Mouse (Mus musculus) layer of hippocampus, postnatal 36 days (tissue): ENCODE measurements around the gene Cadm3. TPM values are rescaled to one million over a fixed set of nuclear protein-coding genes. Genes with fewer than 3 reads are reported as not detected.

Experiments
- DNase-seq, 2 experiments: peaks; one replicate each; pipeline ENCODE4 v3.0.0; 2022
- total RNA-seq, 2 experiments: library from RNA; stranded (reverse); gene quantifications; 2 replicates each; pipeline ENCODE4 v1.2.3; 2021

Gene Cadm3
- total RNA-seq: 100 to 1,000 TPM; 366 to 384 TPM

DNA sequence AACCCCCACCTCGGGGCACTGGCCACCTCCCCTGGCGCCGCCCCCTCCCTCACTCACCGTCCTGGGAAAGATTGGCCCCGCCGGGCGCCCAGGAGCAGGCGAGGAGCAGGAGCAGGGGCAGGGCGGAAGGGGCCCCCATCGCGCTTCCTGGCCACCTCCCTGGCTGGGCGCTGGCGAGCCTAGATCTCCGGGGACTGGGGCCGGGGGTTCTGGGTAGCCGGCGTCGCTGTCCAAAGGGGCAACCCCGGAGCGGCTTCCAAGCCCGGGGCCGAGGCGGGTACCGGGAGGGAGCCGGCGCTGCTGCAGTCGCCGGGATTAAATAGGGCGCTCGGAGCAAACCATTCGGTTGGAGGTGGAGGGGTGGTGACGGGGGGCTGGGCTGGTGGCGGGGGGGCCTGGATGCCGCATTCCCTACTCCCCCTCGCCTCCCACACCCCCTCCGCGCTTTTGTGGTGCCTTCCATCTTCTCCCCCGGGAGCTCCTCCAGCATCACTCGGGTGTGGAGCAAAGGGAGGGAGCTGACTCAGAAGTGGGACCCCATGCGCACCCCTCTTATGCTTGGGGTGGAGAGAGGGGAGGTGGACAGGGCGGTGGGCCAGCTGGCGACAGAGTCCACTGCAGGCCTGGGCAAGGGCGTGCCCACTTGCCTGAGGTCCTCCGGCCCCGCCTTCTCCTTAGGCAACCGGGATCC lies at the start of gene Cadm3:
Cadm3 (minus strand) TSS at position 340 of the 691 bp plus-strand sequence.
- DNase-seq: peak; percentile 78 to 79

DNA sequence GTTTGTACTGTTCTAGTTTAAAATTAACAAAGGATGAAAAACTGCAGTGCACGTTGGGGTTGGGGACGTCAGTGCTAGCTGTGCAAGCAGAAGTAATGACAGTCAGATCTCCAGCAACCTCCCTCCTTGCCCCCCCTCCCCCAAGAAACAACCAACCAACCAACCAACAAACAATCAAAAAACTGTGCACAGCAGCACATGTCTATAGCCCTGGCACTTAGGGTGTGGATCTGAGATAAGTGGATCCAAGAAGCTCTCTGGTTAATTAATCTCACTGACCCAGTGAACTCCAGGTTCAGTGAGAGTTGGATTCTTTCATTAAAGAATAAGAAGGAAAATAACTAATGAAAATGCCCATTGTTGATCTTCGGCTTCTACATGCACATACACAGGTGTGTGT lies 47.1 kb upstream of the Cadm3 start:
- no peak for DNase-seq

- DNase-seq: no peak
Observed at GRCm38 (mm10) chr1:173411863-173412262, 44.4 kb upstream of the Cadm3 start.

GRCm38 (mm10) chr1:173409066-173409465 lies 41.6 kb upstream of the Cadm3 start:
- no peak for DNase-seq

GRCm38 (mm10) chr1:173404696-173405309 lies 37.3 kb upstream of the Cadm3 start:
- DNase-seq: no peak

DNA sequence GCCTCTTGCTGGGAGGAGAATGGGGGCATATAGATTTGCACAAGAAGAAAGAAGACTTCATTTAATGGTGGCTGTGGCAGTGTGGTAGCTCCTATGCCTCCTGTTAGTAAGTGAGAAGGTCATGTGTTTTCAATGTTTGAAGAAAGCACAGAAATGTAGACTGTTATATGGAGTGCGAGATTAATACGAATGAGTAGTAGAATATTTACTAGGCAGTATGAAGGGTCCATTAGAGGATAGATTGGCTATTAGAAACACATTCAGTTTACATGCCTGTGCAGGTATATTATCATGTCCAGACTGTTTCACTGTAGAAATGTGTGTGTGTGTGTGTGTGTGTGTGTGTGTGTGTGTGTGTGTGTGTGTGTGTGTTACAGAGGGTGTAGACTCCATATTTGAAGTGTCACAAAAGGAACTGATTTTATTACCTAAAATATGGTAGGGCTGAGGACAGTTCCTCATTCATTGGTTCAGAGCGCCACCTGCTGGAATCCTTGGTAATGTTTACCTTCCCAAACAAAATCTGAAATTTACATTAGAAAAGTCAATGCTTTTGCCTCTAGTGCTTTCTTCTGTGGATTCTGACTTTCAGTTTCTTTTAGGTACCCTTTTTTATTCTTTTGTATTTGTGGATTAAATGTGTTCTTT lies 31.0 kb upstream of the Cadm3 start:
- DNase-seq: peak; percentile 54 to 61

DNA sequence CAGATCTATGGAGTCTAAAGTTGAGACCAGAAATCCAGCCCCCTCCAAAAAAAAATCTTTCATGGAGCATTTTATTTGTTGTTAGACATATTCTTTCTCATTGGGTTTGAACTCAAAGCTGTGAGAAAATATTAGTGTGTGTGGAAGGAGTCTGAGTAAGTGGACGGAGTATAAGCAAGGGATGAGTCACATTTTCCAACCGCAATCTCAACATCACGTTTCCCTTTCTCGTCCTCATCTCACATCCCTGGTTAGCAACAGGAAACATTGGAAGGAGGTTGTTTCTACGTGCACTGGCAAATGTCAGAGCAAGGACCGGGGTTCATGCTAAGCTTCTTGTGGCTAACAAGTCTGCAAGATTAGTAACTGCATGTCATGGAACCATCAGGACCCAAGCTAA lies 24.3 kb upstream of the Cadm3 start:
- no peak for DNase-seq

DNA sequence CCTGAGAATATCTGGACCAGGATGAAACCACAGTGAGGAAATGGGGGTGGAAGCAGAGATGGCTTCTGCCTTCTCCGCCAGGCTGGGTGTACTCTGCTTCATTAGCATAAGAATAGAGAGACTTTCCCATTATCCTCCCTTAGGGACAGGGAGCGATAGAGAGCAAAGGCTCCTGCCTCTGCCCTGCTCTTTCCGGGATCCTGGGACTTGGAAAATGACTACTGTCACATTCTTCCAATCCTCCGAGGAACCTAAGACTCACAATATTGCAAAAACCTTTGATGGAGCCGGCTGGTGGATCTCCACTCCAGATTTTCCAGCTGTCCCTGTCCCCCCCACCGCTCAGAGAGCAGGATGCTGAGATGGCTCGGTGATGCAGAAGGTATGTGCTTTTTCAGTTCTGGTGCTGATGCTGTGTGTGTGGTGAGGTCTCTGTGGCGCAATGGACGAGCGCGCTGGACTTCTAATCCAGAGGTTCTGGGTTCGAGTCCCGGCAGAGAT lies 22.5 kb upstream of the Cadm3 start:
- peak; percentile 92 to 93 for DNase-seq

GRCm38 (mm10) chr1:173389431-173389830 lies 21.9 kb upstream of the Cadm3 start:
- no peak for DNase-seq

DNA sequence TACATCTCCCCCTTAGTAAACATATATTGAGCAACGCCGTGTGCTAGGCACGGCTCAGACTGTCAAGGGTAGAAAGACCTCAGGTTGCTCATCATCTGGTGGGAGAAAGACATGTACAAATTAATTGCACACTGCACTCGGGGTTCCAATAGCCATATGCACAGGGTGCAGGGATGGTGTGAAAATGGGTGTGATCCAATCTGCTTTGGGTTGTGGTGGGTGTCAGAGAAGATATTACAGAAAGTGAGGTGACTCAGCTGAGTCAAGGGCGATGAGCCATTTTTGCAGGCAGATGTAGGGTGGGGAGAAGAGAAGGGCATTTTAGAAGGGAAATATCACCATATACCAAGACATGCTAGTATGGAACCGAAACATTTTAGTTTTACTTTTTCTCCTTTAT lies 13.9 kb upstream of the Cadm3 start:
- DNase-seq: no peak

- DNase-seq: peak; percentile 68 to 77
Observed at GRCm38 (mm10) chr1:173377380-173378112, 10.1 kb upstream of the Cadm3 start.

DNA sequence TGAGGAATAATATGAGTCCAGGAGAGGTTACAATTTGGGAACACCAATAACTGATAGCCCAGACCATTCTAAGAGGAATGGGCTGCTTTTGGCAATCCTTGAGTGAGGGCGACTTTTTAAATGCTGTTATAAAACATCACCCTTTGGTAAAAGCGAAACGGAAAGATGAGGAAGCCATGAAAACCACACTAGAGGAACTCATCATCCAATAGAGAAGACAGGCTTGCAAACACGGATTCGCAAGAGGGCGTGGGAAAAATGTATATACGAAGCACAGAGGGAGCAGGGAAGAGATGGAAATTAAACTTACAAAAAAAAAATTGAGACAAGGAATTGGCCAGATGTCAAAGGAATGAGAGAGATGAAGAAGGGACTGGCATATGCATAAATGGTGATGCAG lies 6.5 kb upstream of the Cadm3 start:
- no peak for DNase-seq

DNA sequence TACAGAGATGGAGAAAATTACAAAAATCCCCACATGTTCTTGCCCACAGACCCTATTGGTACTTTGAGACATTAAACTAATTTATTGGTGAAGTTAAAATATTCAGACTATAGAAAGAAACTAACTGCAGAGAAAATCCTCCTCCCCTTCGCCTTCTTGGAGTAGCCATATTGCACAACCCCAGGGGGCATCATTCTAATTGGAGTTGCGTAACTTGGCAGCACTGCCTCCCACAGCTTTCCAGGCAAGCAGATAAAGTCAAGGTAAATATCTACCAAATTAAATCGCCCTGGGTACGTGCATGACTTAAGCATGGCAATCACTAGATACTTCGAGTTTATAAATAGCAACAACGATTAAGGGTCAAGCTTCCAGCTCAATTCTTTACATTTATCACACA lies 4.1 kb upstream of the Cadm3 start:
- DNase-seq: no peak

GRCm38 (mm10) chr1:173370456-173370855 lies 3.0 kb upstream of the Cadm3 start:
- no peak for DNase-seq

- no peak for DNase-seq
Observed at GRCm38 (mm10) chr1:173369611-173370010, 2.1 kb upstream of the Cadm3 start.

- DNase-seq: peak; percentile 45 to 54
Observed at GRCm38 (mm10) chr1:173366701-173367355, 667 bp downstream of the Cadm3 start.

- no peak for DNase-seq
Observed at GRCm38 (mm10) chr1:173365970-173366409, 1.5 kb downstream of the Cadm3 start.

GRCm38 (mm10) chr1:173364125-173364800 lies 3.2 kb downstream of the Cadm3 start:
- DNase-seq: no peak

- DNase-seq: no peak
Observed at GRCm38 (mm10) chr1:173363436-173363835, 4.1 kb downstream of the Cadm3 start.

- no peak for DNase-seq
Observed at GRCm38 (mm10) chr1:173361651-173362050, 5.8 kb downstream of the Cadm3 start.

DNA sequence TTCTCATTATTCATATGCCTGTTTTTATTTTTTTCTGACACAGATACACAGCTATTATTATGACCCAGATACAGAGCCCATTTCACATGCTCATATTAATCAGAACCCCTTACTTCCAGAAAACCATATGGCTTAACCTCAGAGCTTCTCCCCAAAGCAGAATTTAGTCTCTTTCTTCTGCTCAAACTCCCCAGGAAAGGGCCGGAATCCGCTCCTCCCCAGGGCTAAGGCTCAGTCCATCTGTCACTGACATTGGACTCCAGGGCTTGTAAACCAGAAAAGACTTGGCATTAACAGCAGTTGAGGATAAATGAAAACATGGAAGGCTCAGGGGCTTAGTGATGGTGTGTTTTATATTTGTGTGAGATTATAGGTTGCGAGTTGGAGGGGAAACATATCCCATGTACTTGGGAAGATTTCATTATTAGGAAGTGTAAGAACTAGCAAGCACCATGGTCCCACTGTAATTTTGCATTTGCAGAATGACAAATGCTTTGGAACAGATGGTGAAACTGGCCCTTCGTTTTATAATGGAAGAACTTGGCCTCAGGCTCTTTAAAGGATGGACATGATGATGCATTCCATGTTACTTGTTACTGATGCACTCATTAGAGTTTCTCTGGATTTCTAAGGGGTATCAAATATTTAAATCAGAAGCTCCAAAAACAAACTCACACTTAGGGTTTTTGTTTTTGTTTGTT lies 7.8 kb downstream of the Cadm3 start:
- DNase-seq: no peak
